Mouse (Mus musculus) midbrain, embryonic 11.5 days (tissue): ENCODE results near the gene Lrrc74b. TPM values are rescaled to one million over a fixed set of nuclear protein-coding genes. Genes with fewer than 3 reads are reported as not detected.
A peak's percentile ranks its signal among the peaks of the same experiment; 100 is the strongest.

Experiments
- ATAC-seq: fragments of 200-750 bp; cut with Nextera tagmentation; 2 replicates; pipeline ENCODE4 v1.8.0; 2017; ENCODE audit warnings: moderate TSS enrichment, moderate library complexity; ENCODE audit not compliant: low FRiP score
- DNase-seq: peaks from one replicate; pipeline ENCODE4 v3.0.0; 2015; ENCODE audit warnings: low spot score; ENCODE audit errors: missing footprints
- H3K27ac ChIP-seq: fragments of 300-500 bp; sonication (generic); 2 replicates; pipeline ENCODE4 v1.5.1; 2014; ENCODE audit warnings: low read depth, low read length
- H3K27me3 ChIP-seq: fragments of 300-500 bp; sonication (generic); 2 replicates; pipeline ENCODE4 v1.6.1; 2014; ENCODE audit warnings: mild to moderate bottlenecking, low read length, moderate library complexity, mixed read lengths; ENCODE audit not compliant: control insufficient read depth, insufficient read depth
- H3K36me3 ChIP-seq: fragments of 300-500 bp; sonication (generic); 2 replicates; pipeline ENCODE4 v1.6.1; 2014; ENCODE audit warnings: mild to moderate bottlenecking, low read length, moderate library complexity, mixed read lengths; ENCODE audit not compliant: control insufficient read depth, insufficient read depth
- H3K4me1 ChIP-seq: fragments of 300-500 bp; sonication (generic); 2 replicates; pipeline ENCODE4 v1.6.1; 2014; ENCODE audit warnings: low read length; ENCODE audit not compliant: control insufficient read depth, insufficient read depth
- H3K4me2 ChIP-seq: fragments of 300-500 bp; sonication (generic); 2 replicates; pipeline ENCODE4 v1.6.1; 2014; ENCODE audit warnings: mild to moderate bottlenecking, moderate library complexity
- H3K4me3 ChIP-seq: fragments of 300-500 bp; sonication (generic); 2 replicates; pipeline ENCODE4 v1.5.1; 2014; ENCODE audit warnings: low read depth, low read length
- H3K9ac ChIP-seq: fragments of 300-500 bp; sonication (generic); 2 replicates; pipeline ENCODE4 v1.6.1; 2014; ENCODE audit warnings: low read length
- H3K9me3 ChIP-seq: fragments of 300-500 bp; sonication (generic); 2 replicates; pipeline ENCODE4 v1.6.1; 2016; ENCODE audit warnings: low read length; ENCODE audit not compliant: control insufficient read depth
- WGBS: fragments of 180-500 bp; shearing (Covaris S2); extraction: QIAGEN DNeasy Blood & Tissue Kit; methylation state at CpG from one replicate; pipeline ENCODE4 v1.1.7; 2014; 5-methylcytosine and 5-hydroxymethylcytosine counted together
- polyA plus RNA-seq: library from polyadenylated mRNA; unstranded; fragments of >200 nt; fragmentation: Nextera tagmentation; extraction: Ambion mirVana; gene quantifications from 2 replicates; pipeline ENCODE4 v1.2.1, GENCODE M21; 2014

Lrrc74b gene
- polyA plus RNA-seq, 1 experiment from 2014 or later = 0.14 TPM

- H3K36me3 ChIP-seq = no peaks in the 10 kb centered on the region
- peaks cover 19% of the 10 kb centered on the region for H3K27me3 ChIP-seq
- peak overlapping the region; percentile 39 for H3K4me3 ChIP-seq
- ATAC-seq (peak; percentile 38; the same call in 1 of the 2 replicates), DNase-seq (peak; percentile 86)
- H3K9ac ChIP-seq = peak overlapping the region; percentile 51
- H3K4me2 ChIP-seq = peak overlapping the region; percentile 72
- peaks cover 3% of the 10 kb centered on the region; the same call in 1 of the 2 replicates for H3K4me1 ChIP-seq
- 15% methylated on average over 45 of the region's 45 CpGs for WGBS
- H3K9me3 ChIP-seq = no peaks in the 10 kb centered on the region
- no peak overlapping the region for H3K27ac ChIP-seq
Measured at GRCm38 (mm10) chr16:17575870-17576824, 15.1 kb upstream of the Lrrc74b start.

GRCm38 (mm10) chr16:17566186-17566585, 5.1 kb upstream of the Lrrc74b start:
- Histone ChIP-seq H3K4me2 (no peak overlapping the region), H3K4me3 (no peak overlapping the region), H3K27ac (no peak overlapping the region), H3K9me3 (no peaks in the 10 kb centered on the region), H3K27me3 (0 out of 2 replicates have a peak, but pooled peaks cover 3% of the 10 kb centered on the region), H3K36me3 (no peaks in the 10 kb centered on the region), H3K4me1 (peaks cover 8% of the 10 kb centered on the region), H3K9ac (no peak overlapping the region)
- DNase-seq (no peak), ATAC-seq (no peak)
- WGBS = 22% methylated on average over 4 of the region's 4 CpGs

- peaks cover 12% of the 10 kb centered on the region for H3K4me1 ChIP-seq
- no peak overlapping the region for H3K4me3 ChIP-seq
- no peak overlapping the region for H3K4me2 ChIP-seq
- DNase-seq (no peak), ATAC-seq (no peak)
- no peak overlapping the region for H3K9ac ChIP-seq
- H3K9me3 ChIP-seq = no peaks in the 10 kb centered on the region
- WGBS = 75% methylated on average over 3 of the region's 3 CpGs
- H3K27ac ChIP-seq = no peak overlapping the region
- 0 out of 2 replicates have a peak, but pooled peaks cover 3% of the 10 kb centered on the region for H3K27me3 ChIP-seq
- H3K36me3 ChIP-seq = no peaks in the 10 kb centered on the region
Measured at GRCm38 (mm10) chr16:17564771-17565170, 3.7 kb upstream of the Lrrc74b start.

GRCm38 (mm10) chr16:17564221-17564620, 3.2 kb upstream of the Lrrc74b start:
- Histone ChIP-seq H3K4me1 (peaks cover 16% of the 10 kb centered on the region), H3K27ac (no peak overlapping the region), H3K27me3 (0 out of 2 replicates have a peak, but pooled peaks cover 3% of the 10 kb centered on the region), H3K36me3 (no peaks in the 10 kb centered on the region), H3K4me2 (no peak overlapping the region), H3K9me3 (no peaks in the 10 kb centered on the region), H3K4me3 (no peak overlapping the region), H3K9ac (no peak overlapping the region)
- no peak for DNase-seq
- no peak for ATAC-seq
- 86% methylated on average over 2 of the region's 2 CpGs for WGBS

GRCm38 (mm10) chr16:17563580-17563979, 2.5 kb upstream of the Lrrc74b start:
- Histone ChIP-seq H3K36me3 (no peaks in the 10 kb centered on the region), H3K9ac (no peak overlapping the region), H3K4me1 (peaks cover 22% of the 10 kb centered on the region), H3K4me3 (no peak overlapping the region), H3K27ac (no peak overlapping the region), H3K27me3 (0 out of 2 replicates have a peak, but pooled peaks cover 3% of the 10 kb centered on the region), H3K9me3 (no peaks in the 10 kb centered on the region), H3K4me2 (no peak overlapping the region)
- WGBS = 43% methylated on average over 1 of the region's 1 CpGs
- DNase-seq (no peak), ATAC-seq (no peak)

GRCm38 (mm10) chr16:17561751-17562208, 733 bp upstream of the Lrrc74b start, which contains the start of gene P2rx6:
Gene P2rx6, plus strand, starts transcription at chr16:17561885.
- Histone ChIP-seq H3K4me2 (peak within 1 kb of the TSS; percentile 51), H3K27ac (peak within 1 kb of the TSS; percentile 40; the same call in 1 of the 2 replicates), H3K4me1 (peaks cover 28% of the 10 kb centered on the region), H3K9me3 (no peaks in the 10 kb centered on the region), H3K36me3 (no peaks in the 10 kb centered on the region), H3K4me3 (peak within 1 kb of the TSS; percentile 17; the same call in 1 of the 2 replicates), H3K9ac (peak within 1 kb of the TSS; percentile 30; the same call in 1 of the 2 replicates), H3K27me3 (0 out of 2 replicates have a peak, but pooled peaks cover 3% of the 10 kb centered on the region)
- DNase-seq = peak; percentile 95
- 2% methylated on average over 10 of the region's 10 CpGs for WGBS
- peak; percentile 45; the same call in 1 of the 2 replicates for ATAC-seq

GRCm38 (mm10) chr16:17559396-17560027, 1.5 kb downstream of the Lrrc74b start:
- DNase-seq = no peak
- H3K4me2 ChIP-seq = peak overlapping the region; percentile 35
- 0 out of 2 replicates have a peak overlapping the region, but pooled peaks have one; percentile 44 for H3K27ac ChIP-seq
- H3K27me3 ChIP-seq = 0 out of 2 replicates have a peak, but pooled peaks cover 3% of the 10 kb centered on the region
- no peaks in the 10 kb centered on the region for H3K36me3 ChIP-seq
- no peaks in the 10 kb centered on the region for H3K9me3 ChIP-seq
- H3K4me3 ChIP-seq = no peak overlapping the region
- no peak for ATAC-seq
- H3K4me1 ChIP-seq = peaks cover 33% of the 10 kb centered on the region
- WGBS = 63% methylated on average over 9 of the region's 9 CpGs
- H3K9ac ChIP-seq = peak overlapping the region; percentile 53

GRCm38 (mm10) chr16:17558811-17559210, 2.2 kb downstream of the Lrrc74b start:
- peaks cover 40% of the 10 kb centered on the region for H3K4me1 ChIP-seq
- peak overlapping the region; percentile 35 for H3K4me2 ChIP-seq
- no peaks in the 10 kb centered on the region for H3K36me3 ChIP-seq
- DNase-seq (peak; percentile 93), ATAC-seq (peak; percentile 57)
- peak overlapping the region; percentile 53 for H3K9ac ChIP-seq
- WGBS = 0% methylated on average over 5 of the region's 5 CpGs
- no peaks in the 10 kb centered on the region for H3K9me3 ChIP-seq
- no peak overlapping the region for H3K4me3 ChIP-seq
- 0 out of 2 replicates have a peak, but pooled peaks cover 3% of the 10 kb centered on the region for H3K27me3 ChIP-seq
- H3K27ac ChIP-seq = peak overlapping the region; percentile 44; the same call in 1 of the 2 replicates
